Mouse (Mus musculus) hindbrain, postnatal 0 days (tissue): ENCODE measurements around the gene Zfp106. TPM values are rescaled to one million over a fixed set of nuclear protein-coding genes. Genes with fewer than 3 reads are reported as not detected.

Experiments
- ATAC-seq: fragments of 200-750 bp; cut with Nextera tagmentation; 2 replicates; pipeline ENCODE4 v1.8.0; 2017; ENCODE audit warnings: mild to moderate bottlenecking, moderate TSS enrichment, moderate library complexity
- DNase-seq: peaks from one replicate; pipeline ENCODE4 v3.0.0-alpha.2; 2015; ENCODE audit warnings: low spot score
- H3K27ac ChIP-seq: fragments of 300-500 bp; sonication (generic); 2 replicates; pipeline ENCODE4 v1.5.1; 2014; ENCODE audit warnings: mild to moderate bottlenecking
- H3K27me3 ChIP-seq: fragments of 300-500 bp; sonication (generic); 2 replicates; pipeline ENCODE4 v1.6.1; 2014; ENCODE audit warnings: low read length, mixed read lengths; ENCODE audit not compliant: insufficient read depth
- H3K36me3 ChIP-seq: fragments of 300-500 bp; sonication (generic); 2 replicates; pipeline ENCODE4 v1.6.1; 2014; ENCODE audit warnings: low read length, mixed read lengths; ENCODE audit not compliant: insufficient read depth
- H3K4me1 ChIP-seq: fragments of 300-500 bp; sonication (generic); 2 replicates; pipeline ENCODE4 v1.6.1; 2014; ENCODE audit warnings: antibody characterized with exemption, low read length, mixed read lengths; ENCODE audit not compliant: insufficient read depth
- H3K4me2 ChIP-seq: fragments of 300-500 bp; sonication (generic); 2 replicates; pipeline ENCODE4 v1.6.1; 2014; ENCODE audit warnings: low read depth, mild to moderate bottlenecking, low read length, moderate library complexity, mixed read lengths
- H3K4me3 ChIP-seq: fragments of 300-500 bp; sonication (generic); 2 replicates; pipeline ENCODE4 v1.5.1; 2014; ENCODE audit warnings: low read length
- H3K9ac ChIP-seq: fragments of 300-500 bp; sonication (generic); replicated peaks from 2 replicates; pipeline ENCODE4 v1.6.1; 2014; ENCODE audit warnings: mild to moderate bottlenecking, low read length, moderate library complexity, mixed read lengths
- H3K9me3 ChIP-seq: fragments of 300-500 bp; sonication (generic); 2 replicates; pipeline ENCODE4 v1.6.1; 2016; ENCODE audit warnings: low read length, mixed read lengths
- CTCF ChIP-seq: IDR thresholded peaks from 2 replicates; pipeline ENCODE4 v1.5.1; 2016; ENCODE audit warnings: antibody characterized with exemption, control low read depth, low read depth
- WGBS: fragments of 180-500 bp; shearing (Covaris S2); extraction: QIAGEN DNeasy Blood & Tissue Kit; methylation state at CpG from one replicate; pipeline ENCODE4 v1.1.7; 2014; 5-methylcytosine and 5-hydroxymethylcytosine counted together
- polyA plus RNA-seq: library from polyadenylated mRNA; unstranded; fragments of >200 nt; fragmentation: Nextera tagmentation; extraction: Ambion mirVana; gene quantifications from 2 replicates; pipeline ENCODE4 v1.2.1, GENCODE M21; 2015
- total RNA-seq: library from RNA; depleted of rRNA; stranded (reverse); fragments of >200 nt; gene quantifications from 2 replicates; pipeline ENCODE4 v1.2.3, GENCODE M21; 2014; rRNA removed

Gene Zfp106
- total and polyA plus RNA-seq, 2 experiments from 2014 or later, result 41.6 to 58.9 TPM

- Histone ChIP-seq H3K4me1 (no peaks in the 10 kb centered on the region), H3K36me3 (no peaks in the 10 kb centered on the region), H3K9ac (no peak overlapping the region), H3K27ac (no peak overlapping the region), H3K9me3 (no peaks in the 10 kb centered on the region), H3K27me3 (no peaks in the 10 kb centered on the region), H3K4me3 (no peak overlapping the region), H3K4me2 (no peak overlapping the region)
- 93% methylated on average over 2 of the region's 2 CpGs for WGBS
- ATAC-seq (no peak), DNase-seq (no peak)
- TF ChIP-seq CTCF, result no peak
These were observed 98.8 kb downstream of the Zfp106 start for GRCm38 (mm10) chr2:120464732-120465396.

- Histone ChIP-seq H3K9ac (no peak overlapping the region), H3K36me3 (no peaks in the 10 kb centered on the region), H3K4me3 (no peak overlapping the region), H3K9me3 (no peaks in the 10 kb centered on the region), H3K27me3 (no peaks in the 10 kb centered on the region), H3K27ac (no peak overlapping the region), H3K4me1 (no peaks in the 10 kb centered on the region), H3K4me2 (no peak overlapping the region)
- no peak for DNase-seq
- no peak for TF ChIP-seq CTCF
- whole genome bisulfite sequencing, result 71% methylated on average over 8 of the region's 8 CpGs
- no peak for ATAC-seq
These were observed 99.6 kb downstream of the Zfp106 start for GRCm38 (mm10) chr2:120464091-120464490.

- Histone ChIP-seq H3K9ac (no peak overlapping the region), H3K4me1 (no peaks in the 10 kb centered on the region), H3K36me3 (no peaks in the 10 kb centered on the region), H3K4me3 (no peak overlapping the region), H3K27me3 (no peaks in the 10 kb centered on the region), H3K9me3 (no peaks in the 10 kb centered on the region), H3K27ac (no peak overlapping the region), H3K4me2 (no peak overlapping the region)
- DNase-seq (no peak), ATAC-seq (no peak)
- no peak for TF ChIP-seq CTCF
- WGBS, result 93% methylated on average over 7 of the region's 7 CpGs
These were observed 100.3 kb downstream of the Zfp106 start for GRCm38 (mm10) chr2:120463328-120463727.

GRCm38 (mm10) chr2:120460216-120460615, 103.4 kb downstream of the Zfp106 start:
- WGBS, result 90% methylated on average over 4 of the region's 4 CpGs
- Histone ChIP-seq H3K4me1 (no peaks in the 10 kb centered on the region), H3K4me2 (no peak overlapping the region), H3K36me3 (no peaks in the 10 kb centered on the region), H3K9me3 (no peaks in the 10 kb centered on the region), H3K27ac (no peak overlapping the region), H3K27me3 (no peaks in the 10 kb centered on the region), H3K9ac (no peak overlapping the region), H3K4me3 (no peak overlapping the region)
- no peak for TF ChIP-seq CTCF
- ATAC-seq (no peak), DNase-seq (no peak)

Other genes with a start within 250 kb of the Zfp106 start
- gene Pla2g4f, start 249.7 kb downstream of the Zfp106 start, total RNA-seq, result not detected in 2 replicates
- gene Pla2g4f, start 249.7 kb downstream of the Zfp106 start, polyA plus RNA-seq, result not detected in 2 replicates
- 47.9 and 67.4 TPM in 2 replicates for gene Vps39, start 210.7 kb downstream of the Zfp106 start, total RNA-seq
- gene Vps39, start 210.7 kb downstream of the Zfp106 start, polyA plus RNA-seq, result 31.9 and 32.2 TPM in 2 replicates
- gene Ganc, start 159.9 kb downstream of the Zfp106 start, total RNA-seq, result 7.5 and 10.5 TPM in 2 replicates
- 8.2 and 9.1 TPM in 2 replicates for gene Ganc, start 159.9 kb downstream of the Zfp106 start, polyA plus RNA-seq
- 23.2 and 25.0 TPM in 2 replicates for gene Tmem87a, start 159.7 kb downstream of the Zfp106 start, total RNA-seq
- gene Tmem87a, start 159.7 kb downstream of the Zfp106 start, polyA plus RNA-seq, result 7.4 and 7.9 TPM in 2 replicates
- 0.42 and 5.5 TPM in 2 replicates for gene Capn3, start 107.8 kb downstream of the Zfp106 start, total RNA-seq
- 1.2 TPM in 2 replicates for gene Capn3, start 107.8 kb downstream of the Zfp106 start, polyA plus RNA-seq
- gene Snap23, start 3.8 kb upstream of the Zfp106 start, total RNA-seq, result 14.7 and 20.7 TPM in 2 replicates
- gene Snap23, start 3.8 kb upstream of the Zfp106 start, polyA plus RNA-seq, result 10.7 and 13.1 TPM in 2 replicates
- gene Haus2, start 45.5 kb upstream of the Zfp106 start, total RNA-seq, result 21.2 and 22.7 TPM in 2 replicates
- gene Haus2, start 45.5 kb upstream of the Zfp106 start, polyA plus RNA-seq, result 36.4 and 37.2 TPM in 2 replicates
- gene Lrrc57, start 45.7 kb upstream of the Zfp106 start, total RNA-seq, result 26.2 and 39.5 TPM in 2 replicates
- 26.6 and 28.4 TPM in 2 replicates for gene Lrrc57, start 45.7 kb upstream of the Zfp106 start, polyA plus RNA-seq
- 14.2 and 18.5 TPM in 2 replicates for gene Stard9, start 65.3 kb upstream of the Zfp106 start, total RNA-seq
- 3.1 TPM in 2 replicates for gene Stard9, start 65.3 kb upstream of the Zfp106 start, polyA plus RNA-seq